Mouse (Mus musculus) frontal cortex, postnatal 36 days (tissue): ENCODE results near the gene Arhgef28.
A peak's percentile ranks its signal among the peaks of the same experiment; 100 is the strongest.

Experiments used
- DNase-seq, 2 experiments: peaks; one replicate each; pipeline ENCODE4 v3.0.0; 2022; ENCODE audit warnings: low spot score in 2 of 2

Gene Arhgef28

GRCm38 (mm10) chr13:97966077-97966476, 240.2 kb downstream of the Arhgef28 start:
- no peak for DNase-seq

DNA sequence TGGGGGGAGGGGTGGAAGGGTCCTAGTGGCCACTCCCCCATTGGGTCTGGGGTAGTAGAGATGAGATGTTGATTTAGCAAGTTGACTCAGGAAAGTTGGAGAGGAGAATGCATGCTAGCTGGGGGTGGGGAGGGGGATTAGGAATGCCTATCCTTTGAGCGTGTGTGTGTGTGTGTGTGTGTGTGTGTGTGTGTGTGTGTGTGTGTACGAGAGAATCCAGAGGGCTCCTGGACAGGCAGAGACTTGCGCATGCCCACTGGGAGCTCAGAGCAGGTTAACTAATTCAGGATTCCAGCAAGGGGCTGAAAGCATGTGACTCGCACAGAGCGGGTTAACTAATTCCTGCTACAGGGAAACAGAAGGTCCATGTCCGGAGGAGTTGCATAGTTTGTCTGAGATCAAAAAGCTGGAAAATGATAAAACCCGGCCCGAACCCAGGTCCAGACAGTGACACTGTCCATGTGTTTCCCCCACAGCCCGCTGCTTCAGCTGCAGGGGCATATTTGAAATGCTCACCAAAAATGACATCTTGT, 241.3 kb downstream of the Arhgef28 start:
- no peak for DNase-seq

DNA sequence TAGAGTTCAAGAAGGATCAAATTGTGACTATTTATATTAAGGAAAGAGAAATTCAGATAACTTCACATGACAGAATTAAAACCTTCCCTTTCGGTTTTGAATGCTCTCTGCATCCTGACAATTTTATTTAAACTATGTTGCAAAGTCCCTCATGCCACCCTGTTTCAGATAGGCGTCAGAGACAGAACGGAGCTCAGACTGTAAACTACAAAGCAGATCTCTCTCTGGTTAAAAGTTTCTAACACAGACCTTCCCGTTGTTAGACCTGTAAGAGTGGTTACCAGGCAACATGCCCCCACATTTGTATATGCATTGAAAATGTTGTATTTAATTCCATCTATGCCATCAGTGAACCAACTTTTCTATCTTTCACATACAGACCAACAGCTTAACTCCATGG, 246.1 kb downstream of the Arhgef28 start:
- DNase-seq, result no peak

- peak; percentile 36 to 40 for DNase-seq
Observed at GRCm38 (mm10) chr13:97959394-97959888, 246.8 kb downstream of the Arhgef28 start.

GRCm38 (mm10) chr13:97955759-97956158, 250.5 kb downstream of the Arhgef28 start:
- no peak for DNase-seq

GRCm38 (mm10) chr13:97954956-97955496, 251.2 kb downstream of the Arhgef28 start:
- no peak for DNase-seq

DNA sequence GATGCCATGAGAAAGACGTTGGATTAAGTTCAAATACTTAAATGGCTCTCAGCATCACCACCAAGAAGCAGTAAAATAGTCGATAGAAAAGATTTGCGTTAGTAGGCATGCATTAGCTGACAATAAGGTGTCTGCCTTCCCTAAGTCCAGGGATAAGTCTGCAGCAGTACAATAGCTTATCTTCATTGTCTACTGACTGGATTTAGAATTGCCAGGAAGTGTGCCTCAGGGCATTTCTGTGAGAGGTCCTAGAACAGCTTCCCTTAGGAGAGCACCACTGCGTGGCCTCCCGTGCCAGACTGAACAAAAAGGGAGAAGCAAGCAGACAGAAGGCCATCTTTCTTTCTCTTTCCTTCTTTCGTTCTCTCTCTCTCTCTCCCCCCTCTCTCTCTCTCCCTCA, 252.2 kb downstream of the Arhgef28 start:
- no peak for DNase-seq

DNA sequence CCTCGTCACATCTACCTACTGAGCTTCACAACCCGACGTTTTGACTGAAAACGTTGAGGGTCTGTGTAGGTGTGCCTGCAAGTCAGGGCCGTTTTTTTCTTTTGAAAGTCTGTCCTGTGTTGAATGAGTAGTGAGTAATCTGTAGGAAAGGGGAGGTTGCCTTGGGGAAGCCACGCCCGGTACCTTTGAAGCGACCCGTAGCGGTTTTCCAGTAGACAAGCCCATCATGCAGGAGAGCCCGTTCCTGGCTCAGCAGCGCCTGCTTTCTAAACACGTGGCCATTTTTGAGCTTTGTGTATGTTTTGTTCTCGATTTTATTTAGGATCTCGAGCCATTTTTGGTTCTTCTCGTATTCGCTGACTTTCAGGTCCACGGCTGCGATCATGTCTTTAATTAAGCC, 252.7 kb downstream of the Arhgef28 start:
- DNase-seq, result no peak

- peak in 1 of 2 experiments; percentile 30 for DNase-seq
Observed at GRCm38 (mm10) chr13:97948856-97949255, 257.4 kb downstream of the Arhgef28 start.

- DNase-seq, result no peak
Observed at GRCm38 (mm10) chr13:97947598-97947997, 258.6 kb downstream of the Arhgef28 start.

- no peak for DNase-seq
Observed at GRCm38 (mm10) chr13:97946422-97946821, 259.8 kb downstream of the Arhgef28 start.

GRCm38 (mm10) chr13:97941909-97942680, 264.1 kb downstream of the Arhgef28 start:
- no peak for DNase-seq

- DNase-seq, result no peak
Observed at GRCm38 (mm10) chr13:97941099-97941498, 265.1 kb downstream of the Arhgef28 start.

DNA sequence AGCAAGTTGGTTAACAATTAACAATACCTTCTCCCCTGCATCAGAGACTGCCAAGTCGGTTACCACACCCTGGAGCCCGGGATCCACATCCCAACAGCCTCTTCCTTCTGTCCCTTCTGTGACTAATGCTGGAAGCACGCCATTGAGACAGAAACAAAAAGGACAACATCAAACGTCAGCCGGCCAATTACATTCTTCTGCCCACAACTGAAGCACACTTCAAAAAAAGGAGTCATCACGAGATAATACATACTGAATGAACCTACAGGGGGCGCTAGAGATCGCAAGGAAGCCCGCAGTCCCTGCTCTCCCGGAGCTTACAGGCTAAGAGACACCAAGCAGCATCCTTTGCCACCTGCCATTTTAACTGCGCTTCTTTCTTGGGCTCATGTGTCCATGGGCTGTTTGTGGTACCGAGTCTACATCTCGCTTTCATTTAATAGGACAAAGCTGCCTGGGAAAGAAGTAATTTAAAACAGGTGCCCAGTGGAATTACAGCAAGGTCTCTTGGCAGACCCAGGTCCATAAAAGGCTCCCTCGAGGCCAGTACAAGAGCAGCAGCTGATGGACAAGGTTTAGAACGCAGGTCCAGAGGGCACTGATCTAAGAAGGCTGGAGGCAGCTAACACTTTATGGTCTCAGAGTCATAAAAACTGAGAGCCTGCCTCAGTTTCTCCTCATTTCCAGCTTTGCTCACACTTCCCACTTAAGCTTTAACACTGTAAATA, 266.6 kb downstream of the Arhgef28 start:
- DNase-seq, result no peak

DNA sequence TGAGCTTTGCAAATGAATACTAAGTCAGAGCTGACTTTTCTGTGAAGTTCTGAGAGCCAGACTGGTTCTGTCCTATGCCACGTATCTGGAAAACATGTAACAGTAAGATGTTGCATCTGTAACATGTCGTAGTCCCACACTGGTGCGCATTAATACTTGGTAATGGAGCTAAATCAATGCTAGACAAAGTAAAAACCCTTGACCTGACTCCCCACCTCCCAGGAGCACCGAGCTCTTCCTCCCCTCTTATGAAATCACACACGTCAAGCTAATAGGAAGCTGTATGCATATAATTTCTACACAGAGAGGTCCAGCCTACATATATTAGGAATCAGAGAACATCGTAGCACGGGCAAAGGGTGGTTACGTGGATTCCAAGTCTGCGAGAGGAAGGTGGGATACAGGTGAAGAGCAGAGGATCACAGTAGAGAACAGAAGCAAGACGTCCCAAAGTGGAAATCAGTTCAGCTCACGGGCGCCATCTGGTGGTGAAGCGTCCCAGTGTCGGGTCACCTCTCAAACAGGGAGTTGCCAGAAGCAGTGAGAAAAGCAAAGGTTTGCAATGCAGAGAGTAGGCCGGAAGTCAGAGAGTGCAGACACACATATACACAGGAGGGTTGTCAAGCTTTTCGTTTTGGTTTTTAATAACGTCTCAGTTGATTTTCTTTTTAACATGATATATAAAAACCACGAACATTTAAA, 267.5 kb downstream of the Arhgef28 start:
- DNase-seq, result peak; percentile 93

- DNase-seq, result peak; percentile 55 to 64
Observed at GRCm38 (mm10) chr13:97937919-97938318, 268.3 kb downstream of the Arhgef28 start.

DNA sequence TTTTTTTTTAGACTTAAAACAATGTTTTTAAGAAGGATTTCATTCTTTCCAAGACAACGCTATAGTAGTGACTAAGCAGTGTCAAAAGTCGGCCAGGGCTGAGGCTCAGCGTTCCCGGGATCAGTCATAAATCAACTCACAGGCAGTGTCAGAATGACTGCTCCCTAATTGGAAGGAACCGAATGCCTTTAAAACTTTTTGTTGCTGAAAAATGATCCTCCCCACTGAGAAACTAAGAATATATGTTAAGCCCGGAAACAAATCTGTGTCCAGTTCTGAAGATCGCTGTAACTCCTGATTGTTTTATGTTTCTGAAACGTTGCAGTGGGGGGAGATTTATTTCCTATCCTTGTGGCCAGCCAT, 278.1 kb downstream of the Arhgef28 start:
- DNase-seq, result no peak

DNA sequence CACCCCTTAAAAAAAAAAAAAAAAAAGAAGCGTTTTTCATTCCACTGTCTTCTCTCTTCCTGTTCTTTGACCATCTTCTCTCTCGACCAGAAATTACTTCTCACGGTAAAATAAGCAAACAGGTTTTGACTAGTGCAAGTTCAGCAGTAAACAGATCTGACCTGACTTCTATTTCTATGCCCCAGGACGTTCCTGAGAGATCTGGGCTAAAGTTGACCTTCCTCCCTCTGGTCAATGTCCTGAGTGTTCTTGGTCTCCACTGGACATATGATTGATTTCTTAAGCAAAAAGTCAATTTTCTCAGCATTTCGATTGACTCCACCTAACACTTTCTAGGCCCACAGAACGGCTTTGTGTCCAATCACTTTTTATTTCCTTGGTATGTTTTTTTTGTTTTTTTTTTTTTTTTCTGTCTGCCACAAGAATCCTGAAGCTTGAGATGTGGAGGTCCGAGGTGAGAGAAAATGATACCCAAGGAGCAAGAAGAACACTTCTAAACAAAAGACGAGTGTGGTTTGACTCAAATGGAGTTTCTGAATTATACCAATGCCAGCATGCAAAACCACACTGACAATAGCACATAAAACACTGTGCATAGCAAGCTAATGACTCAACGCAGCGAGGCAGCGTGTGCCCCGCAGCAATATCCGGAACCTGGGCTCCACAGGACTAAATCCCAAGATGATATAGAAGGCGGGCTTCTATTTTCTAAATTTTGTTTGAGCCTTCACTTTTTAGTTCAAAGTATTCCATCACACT, 278.7 kb downstream of the Arhgef28 start:
- no peak for DNase-seq

GRCm38 (mm10) chr13:97926371-97926770, 279.9 kb downstream of the Arhgef28 start:
- no peak for DNase-seq

GRCm38 (mm10) chr13:97923009-97923408, 283.2 kb downstream of the Arhgef28 start:
- no peak for DNase-seq

- no peak for DNase-seq
Observed at GRCm38 (mm10) chr13:97919590-97919989, 286.6 kb downstream of the Arhgef28 start.
